Mouse (Mus musculus): Measurements from ENCODE around the gene Nelfe. TPM values are rescaled to one million over a fixed set of nuclear protein-coding genes. Genes with fewer than 3 reads are reported as not detected.

Nelfe gene
- polyA plus RNA-seq, 1 experiment from 2014 or later = 95.0 TPM

DNA sequence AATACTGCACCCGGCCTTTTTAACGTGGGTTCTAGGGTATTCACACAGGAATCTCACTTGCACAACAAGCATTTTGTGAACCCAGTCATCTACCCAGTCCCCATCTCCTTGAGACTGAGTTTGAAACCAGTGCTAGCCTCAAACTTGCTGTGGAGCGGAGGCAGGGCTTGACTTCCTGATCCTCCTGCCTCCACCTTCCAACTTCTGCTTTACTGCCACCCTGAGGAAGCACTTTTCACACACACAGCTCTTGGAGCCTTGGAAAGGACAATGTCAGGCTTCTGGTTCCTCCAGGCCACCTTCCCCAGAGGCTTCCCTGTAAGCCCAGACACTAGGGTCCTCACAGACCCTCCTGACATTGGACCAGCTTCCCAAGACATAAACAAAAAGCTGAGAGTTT, 33.1 kb downstream of the Nelfe start:
- Histone ChIP-seq H3K4me2 (replicated peaks) (no peak overlapping the region), H3K9me3 (no peaks in the 10 kb centered on the region), H3K36me3 (no peaks in the 10 kb centered on the region), H3K27me3 (peaks cover 12% of the 10 kb centered on the region), H3K9ac (replicated peaks) (no peak overlapping the region), H3K4me1 (replicated peaks) (no peaks in the 10 kb centered on the region), H3K27ac (no peak overlapping the region), H3K4me3 (replicated peaks) (no peak overlapping the region)
- no peak for ATAC-seq
- 60% methylated on average over 3 of the region's 3 CpGs for WGBS

DNA sequence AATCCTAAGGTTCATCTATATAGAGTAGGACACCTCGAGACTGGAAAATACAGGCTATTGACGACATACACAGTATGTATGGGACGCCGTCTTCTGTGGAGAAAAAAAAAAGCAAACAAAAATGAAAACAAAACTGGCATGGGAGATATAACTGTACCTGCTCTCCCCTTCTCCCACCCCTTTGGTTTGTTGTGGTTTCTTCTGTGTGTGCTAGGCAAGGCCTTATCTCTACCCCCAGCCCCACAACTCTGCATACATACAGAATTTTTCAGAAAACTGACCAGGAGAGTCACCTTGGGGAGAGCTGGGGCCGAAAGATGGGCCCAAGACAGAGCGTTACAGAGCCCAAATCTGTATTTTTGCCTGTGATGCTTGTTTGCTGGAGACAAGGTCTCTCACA, 34.5 kb downstream of the Nelfe start:
- Histone ChIP-seq H3K4me1 (replicated peaks) (no peaks in the 10 kb centered on the region), H3K4me3 (replicated peaks) (no peak overlapping the region), H3K27me3 (peaks cover 12% of the 10 kb centered on the region), H3K36me3 (no peaks in the 10 kb centered on the region), H3K9me3 (no peaks in the 10 kb centered on the region), H3K9ac (replicated peaks) (no peak overlapping the region), H3K27ac (no peak overlapping the region), H3K4me2 (replicated peaks) (no peak overlapping the region)
- WGBS = 87% methylated on average over 6 of the region's 6 CpGs
- no peak for ATAC-seq

DNA sequence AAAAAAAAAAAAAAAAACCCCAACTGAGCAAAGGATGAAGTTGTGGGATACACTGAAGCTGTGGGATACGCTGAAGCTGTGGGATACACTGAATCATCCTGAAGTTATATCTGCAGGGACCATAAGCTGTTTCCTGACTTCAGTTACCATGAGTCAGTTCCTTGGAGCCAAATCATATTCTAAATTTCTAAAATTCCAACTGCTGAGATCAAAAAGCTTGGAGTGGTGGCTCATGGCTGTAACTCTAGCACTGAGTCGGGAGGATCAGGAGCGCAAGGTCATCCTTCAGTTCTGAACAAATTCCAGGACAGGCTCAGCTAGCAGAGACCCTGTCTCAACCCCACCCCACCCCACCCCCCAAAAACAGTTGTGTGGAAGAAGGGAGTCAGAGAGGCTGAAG, 35.4 kb downstream of the Nelfe start:
- Histone ChIP-seq H3K36me3 (no peaks in the 10 kb centered on the region), H3K27ac (no peak overlapping the region), H3K4me2 (replicated peaks) (no peak overlapping the region), H3K4me3 (replicated peaks) (no peak overlapping the region), H3K9ac (replicated peaks) (no peak overlapping the region), H3K27me3 (peaks cover 12% of the 10 kb centered on the region), H3K4me1 (replicated peaks) (no peaks in the 10 kb centered on the region), H3K9me3 (no peaks in the 10 kb centered on the region)
- no peak for ATAC-seq
- 89% methylated on average over 3 of the region's 3 CpGs for WGBS

DNA sequence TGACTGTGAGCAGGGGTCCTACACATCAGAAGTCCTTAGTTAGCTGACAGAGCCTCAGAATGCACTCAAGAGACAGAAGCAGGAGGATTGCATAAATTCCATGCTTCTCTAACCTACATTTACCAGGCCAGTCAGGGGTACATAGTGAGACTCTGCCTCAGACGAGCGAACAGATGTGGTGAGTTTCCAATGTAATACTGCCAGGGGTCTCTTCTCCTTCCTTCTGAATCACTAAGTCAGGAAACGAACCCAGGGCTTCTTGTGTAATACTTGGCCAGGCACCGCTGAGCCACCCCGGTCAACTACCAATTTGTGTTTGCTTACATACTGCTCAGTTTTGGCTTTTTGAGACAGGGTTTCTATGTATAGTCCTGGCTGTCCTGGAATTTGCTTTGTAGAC, 37.8 kb downstream of the Nelfe start:
- no peaks in the 10 kb centered on the region for H3K4me1 ChIP-seq (replicated peaks)
- no peaks in the 10 kb centered on the region for H3K9me3 ChIP-seq
- H3K36me3 ChIP-seq = no peaks in the 10 kb centered on the region
- no peak overlapping the region for H3K4me3 ChIP-seq (replicated peaks)
- no peak overlapping the region for H3K4me2 ChIP-seq (replicated peaks)
- no peak overlapping the region for H3K27ac ChIP-seq
- no peak overlapping the region for H3K9ac ChIP-seq (replicated peaks)
- WGBS = 94% methylated on average over 5 of the region's 5 CpGs
- no peak for ATAC-seq
- no peaks in the 10 kb centered on the region for H3K27me3 ChIP-seq

DNA sequence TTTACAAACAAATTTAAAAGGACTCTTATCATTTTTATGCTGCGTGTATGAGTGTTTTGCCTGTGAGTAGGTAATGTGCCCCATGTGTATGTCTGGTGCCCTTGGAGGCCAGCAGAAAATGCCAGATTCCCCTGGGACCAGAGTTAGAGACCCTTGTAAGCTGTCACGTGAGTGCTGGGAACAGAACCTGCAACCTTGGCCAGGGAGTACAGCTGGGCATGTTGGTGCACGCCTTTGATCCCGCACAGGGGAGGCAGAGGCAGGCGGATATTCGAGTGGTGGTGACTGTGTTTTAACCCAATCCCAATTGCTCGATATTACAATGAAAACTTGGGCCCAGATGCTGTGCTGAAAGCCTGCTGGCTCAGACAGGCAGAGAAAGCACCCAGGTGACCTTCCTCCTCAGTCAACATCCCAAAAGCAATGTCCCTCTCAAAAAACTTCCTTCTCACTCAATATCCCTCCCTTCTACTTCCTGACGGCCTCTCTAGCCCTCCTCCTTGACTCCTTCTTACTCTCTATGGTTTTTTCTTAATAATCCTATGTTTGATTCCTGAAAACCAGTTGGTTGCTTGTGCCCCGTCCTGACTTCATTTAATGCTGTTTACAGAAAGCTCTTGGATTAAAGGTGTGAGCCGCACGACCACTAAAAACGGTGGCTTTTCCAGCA, 40.0 kb downstream of the Nelfe start:
- H3K9me3 ChIP-seq = no peaks in the 10 kb centered on the region
- no peak for ATAC-seq

DNA sequence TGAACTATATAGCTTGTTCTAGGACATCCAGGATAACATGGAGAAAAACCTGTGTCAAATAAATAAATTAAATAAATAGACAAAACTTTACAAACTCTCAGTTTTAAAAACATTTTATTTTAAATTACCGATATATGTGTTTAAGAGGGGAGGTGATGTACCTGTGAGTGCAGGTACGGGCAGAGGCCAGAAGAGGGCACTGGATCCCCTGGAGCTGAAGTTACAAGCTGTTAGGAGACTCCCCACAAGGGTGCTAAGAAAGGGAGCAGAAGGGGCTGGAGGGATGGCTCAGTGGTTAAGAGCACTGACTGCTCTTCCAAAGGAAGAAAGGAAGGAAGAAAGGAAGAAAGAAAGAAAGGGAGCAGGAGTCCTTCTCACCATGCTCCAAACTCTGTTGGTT, 41.2 kb downstream of the Nelfe start:
- Histone ChIP-seq H3K27ac (no peak overlapping the region), H3K27me3 (no peaks in the 10 kb centered on the region), H3K4me1 (replicated peaks) (peaks cover 21% of the 10 kb centered on the region), H3K4me3 (replicated peaks) (no peak overlapping the region), H3K9ac (replicated peaks) (no peak overlapping the region), H3K9me3 (no peaks in the 10 kb centered on the region), H3K4me2 (replicated peaks) (no peak overlapping the region), H3K36me3 (peaks cover 8% of the 10 kb centered on the region)
- no peak for ATAC-seq
- 95% methylated on average over 2 of the region's 2 CpGs for WGBS

More for the DNA sequence above, 40.0 kb downstream of the Nelfe start:
- WGBS = 87% methylated on average over 12 of the region's 12 CpGs
- H3K36me3 ChIP-seq = no peaks in the 10 kb centered on the region
- no peak overlapping the region for H3K27ac ChIP-seq
- H3K4me3 ChIP-seq (replicated peaks) = no peak overlapping the region
- no peak overlapping the region for H3K9ac ChIP-seq (replicated peaks)
- H3K27me3 ChIP-seq = no peaks in the 10 kb centered on the region
- peaks cover 9% of the 10 kb centered on the region for H3K4me1 ChIP-seq (replicated peaks)
- no peak overlapping the region for H3K4me2 ChIP-seq (replicated peaks)

DNA sequence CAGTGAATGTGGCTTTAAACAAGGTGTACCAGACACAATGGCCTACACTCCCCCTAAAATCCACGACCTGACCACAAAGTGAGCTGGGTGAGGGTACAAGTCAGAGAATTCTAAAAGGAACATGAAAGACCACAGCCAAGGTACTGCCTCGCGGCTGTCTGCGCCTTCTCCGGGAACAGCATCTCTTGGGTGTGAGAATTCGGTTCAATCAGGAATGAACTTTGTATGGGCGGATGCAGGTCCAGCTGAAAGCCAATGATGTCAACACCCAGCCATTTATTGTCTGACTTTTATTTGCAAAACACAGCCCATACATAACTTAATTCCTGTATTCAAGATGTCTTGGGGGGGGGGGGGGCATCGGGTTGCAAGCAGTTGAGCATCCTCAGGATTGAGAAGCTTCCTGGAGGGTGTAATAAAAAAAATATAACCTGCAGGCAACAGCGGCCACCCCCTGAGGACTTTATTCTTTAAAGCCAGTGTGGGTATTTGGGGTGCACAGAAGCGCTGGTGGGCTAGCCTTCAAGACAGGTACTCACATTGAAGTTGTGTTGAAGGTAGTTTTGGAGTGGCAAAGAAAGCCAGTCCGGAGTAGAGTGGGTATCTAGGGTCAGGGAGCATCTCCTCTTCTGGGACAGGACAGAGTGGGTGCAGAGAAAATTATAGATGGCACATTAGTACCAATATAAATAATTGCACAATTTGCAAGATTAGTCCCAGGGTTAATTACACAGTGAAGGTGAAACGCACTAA, 43.1 kb downstream of the Nelfe start:
- Histone ChIP-seq H3K4me3 (replicated peaks) (peak overlapping the region; percentile 86), H3K9ac (replicated peaks) (peak overlapping the region; percentile 97), H3K36me3 (peaks cover 11% of the 10 kb centered on the region), H3K4me2 (replicated peaks) (peak overlapping the region; percentile 99), H3K4me1 (replicated peaks) (peaks cover 38% of the 10 kb centered on the region), H3K27ac (peak overlapping the region; percentile 95), H3K27me3 (no peaks in the 10 kb centered on the region), H3K9me3 (no peaks in the 10 kb centered on the region)
- 74% methylated on average over 12 of the region's 12 CpGs for WGBS
- ATAC-seq = peak; percentile 7; the same call in 1 of the 2 replicates

DNA sequence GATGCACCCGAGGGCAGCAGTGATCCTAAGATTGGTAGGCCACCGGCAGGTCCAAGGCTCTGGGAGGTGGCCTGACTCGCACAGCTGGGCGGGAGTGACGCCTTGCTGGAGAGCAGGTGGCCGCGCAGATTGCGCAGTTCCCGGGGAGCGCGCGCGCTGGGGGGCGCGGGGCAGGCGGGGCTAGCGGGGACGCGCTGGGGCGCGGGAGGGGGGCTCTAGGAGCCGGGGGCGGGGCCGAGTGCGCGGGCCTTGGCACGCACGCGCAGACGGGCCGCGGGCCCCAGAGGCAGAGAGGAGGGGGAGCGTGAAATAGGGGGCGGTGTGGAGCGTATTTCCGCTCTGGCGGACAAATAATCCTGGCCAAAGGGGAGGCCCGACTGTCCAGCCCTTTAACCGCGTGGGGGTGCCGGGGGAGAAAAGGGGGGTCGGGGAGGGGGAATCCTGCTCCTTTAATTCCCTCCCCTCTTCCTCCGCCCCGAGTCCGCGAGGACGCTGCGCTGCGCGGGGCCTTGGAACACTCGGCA, 43.9 kb downstream of the Nelfe start:
- peak overlapping the region; percentile 97 for H3K9ac ChIP-seq (replicated peaks)
- H3K4me2 ChIP-seq (replicated peaks) = peak overlapping the region; percentile 99
- H3K36me3 ChIP-seq = peaks cover 11% of the 10 kb centered on the region
- peak overlapping the region; percentile 86 for H3K4me3 ChIP-seq (replicated peaks)
- peak overlapping the region; percentile 95 for H3K27ac ChIP-seq
- H3K9me3 ChIP-seq = no peaks in the 10 kb centered on the region
- peaks cover 38% of the 10 kb centered on the region for H3K4me1 ChIP-seq (replicated peaks)
- under 1% methylated on average over 43 of the region's 51 CpGs for WGBS
- peak; percentile 87 for ATAC-seq
- H3K27me3 ChIP-seq = no peaks in the 10 kb centered on the region

DNA sequence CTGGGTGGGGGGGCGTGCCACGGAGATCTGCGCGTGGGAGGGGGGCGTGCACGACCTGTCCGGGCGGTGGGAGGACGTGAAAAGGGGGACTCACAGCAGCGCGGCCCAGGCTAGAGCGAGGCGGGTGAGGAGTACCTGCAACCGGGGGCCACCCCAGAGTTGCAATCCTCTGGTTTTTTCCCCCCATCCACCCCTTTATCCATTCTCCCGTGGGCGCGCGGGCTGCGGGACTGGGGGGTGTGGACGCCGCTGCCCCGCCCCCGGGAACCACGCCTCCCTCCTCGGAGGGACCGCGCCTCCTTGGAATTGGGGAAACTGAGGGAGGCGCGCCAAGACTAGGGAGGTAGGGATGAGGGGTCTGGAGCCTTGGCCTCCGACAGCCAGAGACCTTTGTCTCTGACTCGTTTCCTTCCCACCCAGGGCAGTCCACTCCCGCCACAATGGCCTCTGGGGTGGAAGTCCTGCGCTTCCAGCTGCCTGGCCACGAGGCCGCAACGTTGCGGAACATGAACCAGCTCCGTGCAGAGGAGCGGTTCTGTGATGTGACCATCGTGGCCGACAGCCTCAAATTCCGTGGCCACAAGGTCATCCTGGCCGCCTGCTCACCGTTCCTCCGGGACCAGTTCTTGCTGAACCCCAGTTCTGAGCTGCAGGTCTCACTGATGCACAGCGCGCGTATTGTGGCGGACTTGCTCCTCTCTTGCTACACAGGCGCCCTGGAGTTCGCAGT, 44.8 kb downstream of the Nelfe start:
- peaks cover 11% of the 10 kb centered on the region for H3K36me3 ChIP-seq
- 5% methylated on average over 49 of the region's 51 CpGs for WGBS
- ATAC-seq = peak; percentile 49
- no peaks in the 10 kb centered on the region for H3K27me3 ChIP-seq
- peak overlapping the region; percentile 86 for H3K4me3 ChIP-seq (replicated peaks)
- peak overlapping the region; percentile 97 for H3K9ac ChIP-seq (replicated peaks)
- H3K27ac ChIP-seq = peak overlapping the region; percentile 95
- H3K4me1 ChIP-seq (replicated peaks) = peaks cover 43% of the 10 kb centered on the region
- H3K9me3 ChIP-seq = no peaks in the 10 kb centered on the region
- peak overlapping the region; percentile 99 for H3K4me2 ChIP-seq (replicated peaks)

DNA sequence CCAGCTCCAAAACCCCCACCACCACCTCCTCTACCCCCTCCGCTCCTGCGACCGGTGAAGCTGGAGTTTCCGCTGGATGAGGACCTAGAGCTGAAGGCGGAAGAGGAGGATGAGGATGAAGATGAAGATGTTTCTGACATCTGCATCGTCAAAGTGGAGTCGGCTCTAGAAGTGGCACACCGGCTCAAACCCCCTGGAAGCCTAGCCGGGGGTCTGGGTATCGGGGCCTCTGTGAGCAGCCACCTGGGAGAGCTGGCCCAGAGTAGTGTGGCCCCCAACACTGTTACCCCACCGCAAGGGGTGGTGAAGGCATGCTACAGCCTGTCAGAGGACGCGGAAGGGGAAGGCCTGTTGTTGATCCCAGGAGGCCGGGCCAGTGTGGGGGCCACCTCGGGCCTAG, 45.5 kb downstream of the Nelfe start:
- Histone ChIP-seq H3K4me2 (replicated peaks) (peak overlapping the region; percentile 99), H3K27ac (peak overlapping the region; percentile 95), H3K36me3 (peaks cover 11% of the 10 kb centered on the region), H3K27me3 (no peaks in the 10 kb centered on the region), H3K9me3 (no peaks in the 10 kb centered on the region), H3K4me3 (replicated peaks) (peak overlapping the region; percentile 86), H3K9ac (replicated peaks) (peak overlapping the region; percentile 97), H3K4me1 (replicated peaks) (peaks cover 50% of the 10 kb centered on the region)
- ATAC-seq = no peak
- WGBS = 94% methylated on average over 15 of the region's 15 CpGs

DNA sequence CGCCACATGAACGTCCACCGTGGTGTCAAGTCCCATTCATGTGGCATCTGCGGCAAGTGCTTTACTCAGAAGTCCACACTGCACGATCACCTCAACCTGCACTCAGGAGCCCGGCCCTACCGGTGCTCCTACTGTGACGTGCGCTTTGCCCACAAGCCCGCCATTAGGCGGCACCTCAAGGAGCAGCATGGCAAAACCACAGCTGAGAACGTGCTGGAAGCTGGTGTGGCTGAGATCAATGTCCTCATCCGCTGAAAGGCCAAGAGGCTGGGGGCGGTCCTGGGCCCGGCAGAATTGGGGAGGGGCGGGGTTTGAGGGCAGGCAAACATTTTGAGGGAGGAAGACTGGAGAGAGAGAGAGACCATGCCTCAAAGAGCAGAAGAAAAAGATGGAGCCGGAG, 46.2 kb downstream of the Nelfe start:
- Histone ChIP-seq H3K9me3 (no peaks in the 10 kb centered on the region), H3K27ac (peak overlapping the region; percentile 30; the same call in 1 of the 2 replicates), H3K9ac (replicated peaks) (peak overlapping the region; percentile 97; the same call in 1 of the 2 replicates), H3K4me2 (replicated peaks) (peak overlapping the region; percentile 99), H3K4me3 (replicated peaks) (peak overlapping the region; percentile 86), H3K36me3 (peaks cover 16% of the 10 kb centered on the region), H3K4me1 (replicated peaks) (peaks cover 55% of the 10 kb centered on the region), H3K27me3 (no peaks in the 10 kb centered on the region)
- 84% methylated on average over 17 of the region's 17 CpGs for WGBS
- no peak for ATAC-seq

All from midbrain, embryonic 13.5 days (tissue).